ENCODE assay signal across 19 mouse cellular contexts in genomic region chr5:131246591-131246990, GRCm38 (mm10).
A peak's percentile ranks its signal among the peaks of the same experiment; 100 is the strongest.
DNase-seq lines count a peak whose midpoint lies in the region; ATAC-seq lines count a peak whose summit lies in the region.
"Had no signal": no experiment of that assay in that cellular context is flagged by ENCODE, and none has a peak within 500 bp of the region (broad histone marks: within the 10 kb centered on the region; RNA-seq: fewer than 3 reads in every experiment).

No protein-coding gene starts in this region.

- intact Hi-C loops in heart, postnatal 36 days (cut with DNase I): no loop called here

- H3K9ac ChIP-seq in heart, embryonic 12.5 days: no peak overlapping the region

- H3K27ac ChIP-seq in heart, embryonic 12.5 days (ENCODE audit: poor library complexity, severe bottlenecking): no peak overlapping the region
- no peak overlapping the region for H3K27ac ChIP-seq in heart, embryonic 10.5 days

- no peak for ATAC-seq in heart, embryonic 12.5 days (ENCODE audit: insufficient number of reproducible peaks, low FRiP score)
- ATAC-seq: activated CD4-positive, CD25-positive, alpha-beta regulatory T cell, adult 4 months; CD4-positive, CD25-positive, alpha-beta regulatory T cell, adult 4 months; Patski had no signal

- H3K27me3 ChIP-seq in heart, embryonic 12.5 days (replicated peaks): no peaks in the 10 kb centered on the region
- no peaks in the 10 kb centered on the region for H3K27me3 ChIP-seq in heart, embryonic 10.5 days (ENCODE audit: insufficient read depth, poor library complexity, severe bottlenecking)
- H3K27me3 ChIP-seq: CH12.LX, Patski had no signal

- H3K4me3 ChIP-seq in heart, embryonic 12.5 days: no peak overlapping the region
- no peak overlapping the region for H3K4me3 ChIP-seq in heart, embryonic 10.5 days

- H3K9me3 ChIP-seq in heart, embryonic 12.5 days (replicated peaks): 0 out of 2 replicates have a peak, but pooled peaks cover 4% of the 10 kb centered on the region
- no peaks in the 10 kb centered on the region for H3K9me3 ChIP-seq in heart, embryonic 10.5 days

- H3K4me1 ChIP-seq in heart, embryonic 12.5 days (replicated peaks): peaks cover 14% of the 10 kb centered on the region
- H3K4me1 ChIP-seq in heart, embryonic 10.5 days: peaks cover 11% of the 10 kb centered on the region; the same call in 1 of the 2 replicates

- WGBS in heart, embryonic 12.5 days: 94% methylated on average over 6 of the region's 6 CpGs
- 91% methylated on average over 6 of the region's 6 CpGs for WGBS in heart, embryonic 10.5 days

- no peaks in the 10 kb centered on the region for H3K36me3 ChIP-seq in heart, embryonic 12.5 days
- H3K36me3 ChIP-seq in heart, embryonic 10.5 days: no peaks in the 10 kb centered on the region
- H3K36me3 ChIP-seq: G1E had no signal

- peak; percentile 74 for DNase-seq in heart, adult 11 months
- peak; percentile 59 for DNase-seq in heart, embryonic 10.5 days (ENCODE audit: low spot score)
- no peak for DNase-seq in heart, postnatal 36 days
- DNase-seq: adrenal gland, adult 2 months; adrenal gland, adult 8-10 months; adrenal gland, postnatal 10 days; adrenal gland, postnatal 14 days; adrenal gland, postnatal 25 days; adrenal gland, postnatal 36 days; B cell, adult 2 months; cerebellum, adult 11 months; cerebellum, adult 11-12 months; cerebellum, adult 18-20 months had no signal

- H3K4me2 ChIP-seq in heart, embryonic 12.5 days: no peak overlapping the region

Comparison
In these comparisons a context has a peak if more than half of its experiments do, and no peak if none do; other contexts are left out.
1. DNase-seq: peak in heart, adult 11 months (single experiment) and heart, embryonic 10.5 days (single experiment); none in heart, postnatal 36 days (0 of 2).